Mouse (Mus musculus) left cerebral cortex, postnatal 4 days (tissue): ENCODE data around the gene Toe1. TPM values are rescaled to one million over a fixed set of nuclear protein-coding genes. Genes with fewer than 3 reads are reported as not detected.
"Not testable (repeated sequence)": the region's sequence is repeated elsewhere in the genome, so short reads cannot be mapped to it uniquely, and the experiment has no call there.

ENCODE experiments used
- DNase-seq: peaks from one replicate; pipeline ENCODE4 v3.0.0-alpha.2; 2022
- intact Hi-C: fragments of 180-260 bp; cut with DNase I; formaldehyde crosslinking; loops from one replicate; pipeline ENCODE4 v1.15.1; 2025
- total RNA-seq, 2 experiments: library from RNA; stranded (reverse); gene quantifications; 2 replicates each; pipeline ENCODE4 v1.2.3; 2021

Gene Toe1
- 10 to 100 TPM; 18.1 to 18.9 TPM for total RNA-seq

DNA sequence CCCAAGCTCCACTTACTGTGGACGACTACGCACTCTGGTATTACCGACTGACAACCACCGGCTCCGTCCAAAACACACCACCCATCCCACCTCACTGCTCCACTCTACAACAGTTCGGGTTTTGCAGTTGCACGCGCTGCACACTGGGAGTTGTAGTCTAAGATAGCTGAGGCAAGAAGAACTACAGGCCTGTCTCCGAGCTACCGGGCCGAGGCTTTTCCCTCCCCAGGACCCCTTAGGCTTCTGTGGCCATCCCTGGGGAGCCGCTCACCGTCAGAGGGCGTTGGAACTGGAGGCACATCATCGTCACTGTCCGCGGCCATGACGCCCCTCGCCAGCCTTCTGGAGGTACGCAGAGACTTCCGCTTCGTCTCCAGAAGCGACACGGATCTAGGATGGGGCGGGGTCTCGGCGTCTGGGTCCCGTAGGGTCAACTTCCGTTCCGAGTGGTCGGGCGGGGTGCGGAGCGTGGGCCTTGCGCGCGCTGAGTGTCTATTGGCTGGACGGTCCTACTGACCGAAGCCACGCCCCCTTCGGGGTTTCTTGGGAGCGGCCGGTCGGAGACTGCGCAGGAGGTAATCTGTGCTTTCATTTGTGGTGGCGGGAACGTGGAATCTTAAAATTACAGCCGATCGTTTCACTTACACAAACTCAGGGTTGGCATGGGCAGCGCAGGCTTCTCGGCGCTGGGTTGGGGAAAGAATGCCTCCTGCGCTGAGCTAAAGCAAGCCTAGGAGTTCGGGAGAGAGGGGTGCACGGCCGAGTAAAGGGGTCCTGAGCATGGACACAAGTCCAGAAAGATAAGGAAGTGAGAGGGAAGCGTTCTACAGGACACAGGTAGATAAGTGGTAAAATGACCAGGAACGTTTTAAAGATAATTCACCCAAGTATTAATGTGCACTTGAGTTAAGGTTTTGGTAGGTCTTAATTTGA, at the start of gene Toe1, which contains the start of gene Mutyh:
TSS of gene Toe1 (minus strand) at position 444 of the 933 bp plus-strand sequence.
TSS of gene Mutyh (plus strand) at position 527 of the 933 bp plus-strand sequence.
- intact Hi-C loops: no loop called here
- DNase-seq: peak; percentile 98

DNA sequence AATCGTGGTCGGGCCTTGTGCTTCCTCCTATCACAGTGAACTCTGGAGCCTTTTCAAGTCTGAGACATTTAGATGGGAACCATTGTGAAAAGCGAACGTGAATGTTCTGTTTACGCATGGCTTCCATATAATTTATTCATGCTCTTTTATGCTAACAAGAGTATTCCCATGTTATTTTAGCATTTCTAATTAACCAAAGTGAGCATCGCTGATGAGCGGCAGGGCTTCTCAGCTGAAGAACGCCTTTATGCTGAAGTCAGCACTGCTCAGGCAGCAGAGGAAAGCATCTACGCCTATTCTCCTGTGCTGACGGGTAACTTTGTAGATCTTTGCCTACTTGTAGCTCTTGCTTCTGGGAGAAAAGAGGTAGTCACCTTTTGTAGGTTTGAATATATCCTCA, 49.8 kb upstream of the Toe1 start:
- intact Hi-C loops: no loop called here
- DNase-seq: no peak

DNA sequence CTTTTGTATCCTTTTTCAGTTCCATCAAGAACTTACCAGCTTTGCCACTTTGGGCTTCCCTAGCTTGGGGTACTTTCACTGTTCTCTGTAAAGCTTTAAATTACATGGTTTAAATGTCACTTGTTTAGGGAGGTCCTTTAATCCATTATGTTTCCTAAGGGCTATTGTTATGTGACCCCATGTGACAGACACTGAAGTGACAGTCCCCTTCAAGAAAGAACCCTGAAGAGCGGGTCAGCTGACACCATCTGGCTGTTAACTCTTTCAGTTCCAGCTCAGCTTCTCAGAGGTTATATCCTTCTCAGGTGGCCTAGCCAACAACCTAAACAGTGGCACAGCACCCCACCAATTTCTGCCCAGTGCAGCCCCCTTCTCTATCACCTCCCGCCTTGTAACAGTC, 46.8 kb upstream of the Toe1 start:
- DNase-seq: no peak
- intact Hi-C loops: no loop called here

DNA sequence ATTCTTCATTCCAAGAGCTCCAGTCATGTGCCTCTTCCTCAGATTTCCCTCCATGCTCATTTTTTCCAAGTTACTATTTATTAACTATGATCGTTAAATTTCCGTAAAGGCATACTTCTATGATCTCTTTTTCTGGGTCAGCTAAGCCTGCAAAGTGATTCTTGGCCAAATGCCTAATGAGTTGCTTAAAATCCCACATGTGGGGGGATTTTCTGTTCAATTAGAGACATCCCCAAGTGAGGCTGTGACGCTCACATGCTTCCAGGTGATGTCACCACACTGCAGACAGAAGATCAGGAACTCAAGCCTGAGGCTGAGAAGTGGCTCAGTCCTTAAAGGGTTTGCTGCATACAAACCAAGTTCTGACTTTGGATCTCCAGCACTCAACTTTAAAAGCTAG, 42.5 kb upstream of the Toe1 start:
- intact Hi-C loops: no loop called here
- no peak for DNase-seq

DNA sequence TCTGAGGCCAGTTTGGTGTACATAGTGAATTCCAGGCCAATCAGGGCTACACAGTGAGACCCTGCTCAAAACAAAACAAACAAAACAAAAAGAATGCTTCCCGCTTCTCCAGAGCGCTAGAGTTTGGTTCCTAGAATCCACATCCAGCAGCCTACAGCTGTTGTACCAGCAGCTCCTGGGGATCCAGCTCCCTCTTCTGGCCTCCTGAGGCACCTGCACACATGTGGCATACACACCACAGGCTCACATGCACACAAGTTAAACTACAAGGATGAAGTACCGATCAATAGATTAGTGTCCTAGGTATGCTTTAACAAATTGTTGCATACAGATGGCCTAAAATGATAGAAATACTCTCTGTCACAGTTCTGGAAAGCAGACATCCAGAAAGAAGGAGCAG, 36.9 kb upstream of the Toe1 start:
- no peak for DNase-seq
- intact Hi-C loops: no loop called here

DNA sequence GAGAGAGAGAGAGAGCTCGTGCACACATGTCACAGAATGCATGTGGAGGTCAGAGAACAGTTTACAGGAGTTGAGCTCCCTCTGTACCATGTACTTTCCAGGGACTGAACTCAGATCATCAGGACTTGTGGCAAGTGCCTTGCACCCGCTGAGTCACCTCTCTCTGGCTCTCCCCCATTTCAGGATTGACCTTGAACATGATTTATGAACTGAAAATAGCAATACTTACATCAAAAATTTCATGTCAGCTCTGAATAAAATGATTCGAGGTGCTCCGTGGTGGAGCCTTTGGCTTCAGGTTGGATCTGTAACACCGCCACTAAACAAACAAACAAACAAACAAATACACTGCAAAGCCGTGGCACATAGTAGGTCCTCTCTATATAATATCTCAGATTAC, 33.4 kb upstream of the Toe1 start:
- intact Hi-C loops: no loop called here
- no peak for DNase-seq

DNA sequence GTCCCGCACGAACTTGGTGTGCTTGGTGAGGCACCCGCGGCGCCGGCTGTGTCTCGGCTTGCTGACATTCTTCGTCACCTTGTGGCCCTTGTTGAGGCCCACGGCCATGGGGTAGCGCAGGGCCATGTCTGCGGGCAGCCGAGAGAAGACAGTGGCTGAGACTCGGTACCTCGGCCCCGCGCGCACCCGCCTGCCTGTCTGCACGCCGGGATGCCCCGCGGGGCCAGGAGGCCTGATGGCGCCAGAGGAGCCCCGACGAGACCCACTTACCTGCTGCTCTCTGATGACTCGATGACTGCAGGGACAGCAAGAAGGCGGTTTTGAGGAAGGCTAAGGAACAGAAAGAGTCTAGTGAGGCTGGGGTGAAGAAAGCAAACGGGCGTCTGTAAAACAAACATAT, 32.7 kb upstream of the Toe1 start:
- DNase-seq, intact Hi-C loops: not testable (repeated sequence)

DNA sequence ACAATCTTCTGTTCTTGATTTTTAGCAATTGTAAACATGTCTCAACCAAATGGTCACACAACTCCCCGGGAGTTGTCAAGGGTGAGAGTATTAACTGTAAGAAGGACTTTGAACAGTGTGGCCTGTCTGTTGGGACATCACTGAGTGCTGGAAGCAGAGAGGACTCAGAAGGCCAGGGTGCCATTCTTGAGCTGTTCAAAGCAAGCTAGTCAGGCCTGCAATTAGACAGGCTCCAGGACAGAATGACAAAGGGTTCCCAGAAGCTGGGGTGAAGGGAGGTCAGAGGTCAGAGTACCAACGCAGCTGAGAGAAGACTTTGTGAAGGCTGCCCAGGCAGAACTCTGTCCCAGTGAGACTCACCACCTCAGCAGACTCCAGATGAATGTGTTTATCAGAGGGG, 31.6 kb upstream of the Toe1 start:
- intact Hi-C loops: no loop called here
- DNase-seq: no peak

DNA sequence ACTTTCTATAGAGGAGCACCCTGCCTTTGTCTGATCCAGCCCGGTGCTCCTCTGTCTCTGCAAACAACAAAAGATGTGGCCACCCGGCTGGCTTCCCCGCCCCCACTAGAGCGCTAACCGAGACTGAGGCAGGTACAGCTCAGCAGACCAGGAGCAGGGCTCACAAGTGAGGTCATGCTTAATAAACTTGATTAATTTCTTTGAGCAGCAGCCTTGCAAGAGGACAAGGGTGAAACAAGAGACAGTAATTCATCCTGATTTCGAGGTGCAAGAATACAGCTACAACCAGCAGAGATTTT, 22.6 kb upstream of the Toe1 start:
- DNase-seq: no peak
- intact Hi-C loops: no loop called here

DNA sequence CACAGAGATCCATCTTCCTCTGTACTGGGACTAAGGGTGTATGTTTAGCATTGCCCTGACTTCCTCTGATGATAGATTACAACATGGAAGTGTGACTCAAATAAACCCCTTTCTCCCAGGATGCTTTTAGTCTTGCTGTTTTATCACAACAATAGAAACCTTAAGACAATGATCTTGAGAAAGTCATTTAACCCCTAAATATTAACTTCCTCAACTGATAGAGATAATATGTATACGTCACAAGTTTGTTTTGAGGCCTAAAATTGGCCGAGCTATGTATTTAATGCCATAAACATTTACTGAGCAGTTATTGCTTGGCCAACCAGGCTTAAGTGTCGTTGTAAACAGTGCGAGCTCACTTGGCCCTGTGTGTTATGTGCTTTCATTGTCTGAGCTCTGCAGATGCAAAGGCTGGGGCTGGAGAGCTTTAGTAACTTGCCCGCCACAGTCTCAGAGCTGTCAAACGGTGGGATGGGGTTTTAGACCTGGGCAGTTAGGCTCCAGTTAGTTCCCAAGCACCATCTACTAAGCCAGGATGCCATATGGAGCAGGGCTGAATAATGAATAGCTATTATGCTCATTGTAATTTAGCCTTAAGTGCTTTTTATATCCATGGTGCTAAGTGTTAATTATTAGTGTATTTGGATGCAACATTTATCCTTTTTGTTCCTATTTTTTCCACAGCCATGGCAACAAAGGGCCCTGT, 22.1 kb upstream of the Toe1 start:
- intact Hi-C loops: loop anchor here (2.0 kb wide), 1 partner anchor 157 kb away; no protein-coding TSS in a partner anchor
- DNase-seq: no peak

DNA sequence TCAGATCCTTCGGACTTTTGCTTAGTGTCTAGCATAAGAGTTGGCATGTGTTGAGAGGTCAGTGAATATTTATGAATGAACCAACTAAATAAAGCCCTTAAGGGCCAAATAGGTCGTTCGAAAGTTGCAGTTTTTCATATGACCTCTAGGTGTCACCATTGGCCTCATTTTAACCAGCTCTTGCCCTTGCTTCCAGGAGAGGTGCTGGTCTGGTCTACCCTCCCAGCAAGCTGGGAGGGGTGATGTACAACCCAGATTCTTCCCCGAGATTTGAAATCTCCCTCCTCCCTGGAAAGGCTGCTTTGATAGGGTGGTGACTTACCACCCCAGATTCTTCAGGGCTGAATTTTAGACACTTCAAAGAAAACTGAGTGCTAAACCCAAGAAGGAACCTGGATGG, 20.4 kb upstream of the Toe1 start:
- DNase-seq: no peak
- intact Hi-C loops: loop anchor here (2.0 kb wide), 1 partner anchor 159 kb away; no protein-coding TSS in a partner anchor

DNA sequence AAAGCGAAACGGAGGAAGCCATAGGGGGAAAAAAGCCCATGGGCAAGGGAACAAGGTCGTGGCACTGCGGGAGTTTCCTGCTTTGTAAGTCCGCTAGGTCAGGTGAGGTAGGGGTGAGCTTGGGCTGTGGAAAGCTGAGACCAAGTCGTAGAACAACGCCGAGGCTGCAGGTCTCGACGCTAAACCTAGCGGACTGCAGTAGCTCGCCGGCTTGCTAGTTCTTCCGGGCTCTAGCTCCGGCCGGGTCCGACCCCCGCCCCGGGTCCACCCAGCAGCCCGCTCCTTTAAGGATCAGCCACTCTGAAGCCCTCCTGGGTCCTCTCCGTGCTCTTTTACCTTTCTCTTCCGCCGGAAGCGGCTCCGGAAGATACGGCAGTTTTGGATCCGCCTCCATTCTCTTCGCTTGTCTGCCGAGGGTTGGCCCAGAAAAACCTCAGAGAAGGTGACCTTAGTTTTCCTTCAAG, 17.1 kb upstream of the Toe1 start:
- DNase-seq: peak; percentile 59
- intact Hi-C loops: no loop called here

DNA sequence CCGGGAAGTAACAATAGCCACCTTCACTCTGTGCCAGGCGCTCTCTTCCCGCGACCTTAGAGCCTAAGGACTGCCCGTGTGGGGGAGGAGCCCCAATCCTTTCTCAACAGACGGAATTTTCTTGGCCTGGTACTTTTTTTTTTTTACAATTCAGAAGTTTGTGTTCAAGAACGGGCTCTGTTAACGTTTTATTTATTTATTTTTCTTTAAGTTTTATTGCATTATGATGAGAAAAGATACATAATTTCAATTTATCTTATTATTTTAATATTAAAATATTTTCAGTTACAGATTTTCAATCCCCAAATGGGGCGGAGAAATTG, 14.2 kb upstream of the Toe1 start, which contains the start of gene Hpdl:
TSS of gene Hpdl (minus strand) at position 14 of the 323 bp plus-strand sequence.
- intact Hi-C loops: no loop called here
- DNase-seq: no peak

DNA sequence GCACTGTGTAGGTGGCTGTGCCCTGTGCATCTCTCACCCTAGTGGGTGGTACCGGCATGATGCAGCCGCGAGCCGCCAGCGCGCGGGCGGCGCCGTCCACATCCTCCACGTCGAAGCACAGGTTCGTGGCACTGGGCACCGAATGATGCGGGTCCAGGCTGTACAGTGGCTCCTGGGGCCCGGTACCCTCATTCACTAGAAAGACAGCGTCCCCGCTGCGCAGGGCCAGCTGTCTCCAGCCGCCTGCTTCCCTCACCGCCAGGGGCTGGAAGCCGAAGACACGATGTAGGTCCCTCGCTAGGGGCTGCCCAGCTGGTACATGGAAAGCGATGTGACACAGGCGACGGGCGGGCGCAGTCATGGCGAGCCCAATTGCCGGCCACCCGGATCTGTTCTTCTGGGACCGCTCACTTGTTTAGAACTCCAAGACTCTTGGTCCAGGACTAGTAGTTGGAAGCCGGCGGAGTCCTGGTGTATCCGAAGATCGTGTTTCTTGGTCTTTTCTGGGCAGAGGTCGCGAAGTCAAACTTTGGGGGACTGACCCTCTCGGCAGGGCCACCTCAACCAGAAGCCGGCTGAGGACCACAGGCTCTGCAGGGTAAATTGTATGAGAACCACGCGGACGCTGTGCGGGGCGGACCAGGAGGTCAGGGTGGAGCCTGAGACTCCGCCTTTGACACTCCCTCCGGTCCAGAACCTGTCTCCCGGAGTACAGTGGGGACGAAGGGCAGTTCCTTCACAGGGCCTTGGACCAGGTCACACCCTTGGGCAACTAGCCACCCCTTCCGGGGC, 13.7 kb upstream of the Toe1 start:
- intact Hi-C loops: no loop called here

DNA sequence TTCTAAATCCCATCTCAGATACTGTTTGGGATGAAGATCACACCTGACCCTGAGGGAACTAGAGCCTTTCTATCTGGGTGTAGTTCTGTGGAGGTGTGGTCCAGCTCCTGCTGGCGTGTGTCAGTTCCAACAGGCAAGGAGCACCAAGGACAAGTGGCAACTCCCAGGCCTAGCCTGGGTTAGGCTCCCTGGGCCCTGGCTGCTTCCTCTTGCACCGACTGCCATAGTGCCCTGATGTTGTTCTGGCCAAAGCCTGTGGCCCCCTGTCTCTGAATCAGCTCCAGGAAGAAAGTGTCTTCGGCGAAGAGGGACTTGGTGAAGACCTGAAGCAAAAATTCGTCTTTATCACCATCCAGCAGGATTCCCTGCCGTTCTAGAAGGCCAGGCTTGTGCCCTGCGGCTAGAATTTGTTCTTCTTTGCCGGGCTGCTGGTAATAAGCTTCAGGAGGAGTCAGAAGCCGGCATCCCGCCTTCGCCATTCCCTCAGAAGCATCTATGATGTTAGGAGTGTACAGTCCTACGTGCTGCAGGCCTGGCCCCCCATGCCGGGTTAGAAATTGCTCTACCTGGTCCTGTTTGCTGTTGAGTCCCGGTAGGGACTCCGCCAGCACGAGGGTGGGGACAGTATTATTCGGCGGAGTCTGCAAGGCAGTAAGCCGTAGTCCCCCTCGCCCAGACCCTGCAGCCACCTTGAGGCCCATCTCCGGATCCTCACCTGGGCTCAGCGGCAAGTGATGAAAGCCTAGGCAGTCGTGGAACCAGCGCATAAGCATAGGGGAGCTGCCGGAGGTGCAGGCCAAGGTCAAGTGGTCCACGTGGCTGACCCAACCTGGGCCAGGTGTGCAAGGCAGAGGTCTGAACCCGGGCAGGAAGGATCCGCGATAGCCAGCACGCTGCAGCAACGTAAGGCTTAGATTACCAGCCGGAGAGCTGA, 12.8 kb upstream of the Toe1 start:
- no peak for DNase-seq
- intact Hi-C loops: no loop called here

More for the DNA sequence above, 13.7 kb upstream of the Toe1 start:
- DNase-seq: peak; percentile 59

DNA sequence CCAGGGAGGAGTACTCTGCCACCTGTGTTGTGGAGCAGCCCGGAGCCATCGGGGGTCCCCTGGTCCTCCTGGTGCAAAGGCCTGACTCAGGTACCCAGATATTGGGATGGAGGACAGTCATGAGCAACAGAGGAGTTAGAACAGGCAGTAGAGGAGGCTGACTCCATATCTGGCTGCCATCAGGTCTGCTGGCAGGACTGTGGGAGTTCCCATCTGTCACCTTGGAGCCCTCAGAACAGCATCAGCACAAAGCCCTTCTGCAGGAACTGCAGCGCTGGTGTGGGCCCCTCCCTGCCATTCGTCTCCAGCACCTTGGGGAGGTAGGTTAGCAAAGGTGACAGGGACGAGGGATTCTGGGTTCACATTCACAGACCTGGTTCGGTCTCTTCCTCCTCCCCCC, 10.0 kb upstream of the Toe1 start:
- DNase-seq: peak; percentile 43
- intact Hi-C loops: no loop called here

DNA sequence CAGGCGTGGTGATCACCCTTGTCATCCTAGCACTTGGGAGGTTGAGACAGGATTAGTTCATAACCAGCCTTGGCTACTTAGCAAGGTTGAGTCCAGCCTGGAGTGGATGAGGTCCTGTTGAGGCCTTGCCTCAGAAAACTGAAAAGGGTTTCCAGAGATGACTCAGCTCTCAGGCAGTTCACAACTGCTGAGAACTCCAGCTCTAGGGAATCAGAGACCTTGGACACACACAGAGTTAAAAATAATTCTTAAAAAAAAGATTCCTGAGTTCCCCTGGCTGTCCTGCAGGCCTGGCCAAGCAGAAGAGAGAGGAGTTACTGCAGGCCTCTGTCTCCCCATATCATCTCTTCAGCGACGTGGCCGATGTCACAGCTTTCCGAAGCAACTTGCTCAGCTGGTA, 7.8 kb upstream of the Toe1 start:
- no peak for DNase-seq
- intact Hi-C loops: no loop called here

DNA sequence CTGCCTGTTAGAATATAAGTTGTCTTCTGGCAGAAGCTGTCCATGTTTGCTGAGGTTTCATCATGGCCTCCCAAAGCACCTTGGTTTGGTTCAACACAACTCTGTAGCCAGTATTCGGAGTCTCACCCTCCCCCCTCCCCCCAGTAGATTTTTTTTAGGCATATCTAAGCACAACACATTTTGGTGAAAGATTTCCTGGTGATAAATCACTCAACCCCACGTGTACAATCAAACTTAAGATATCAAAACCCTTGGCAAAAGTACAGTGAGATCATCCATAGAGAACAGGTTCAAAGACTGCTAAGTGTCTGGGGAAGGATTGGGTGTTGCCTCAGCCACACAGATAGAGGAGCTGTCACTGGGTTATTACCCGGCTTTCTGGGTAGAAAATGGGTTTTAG, 3.6 kb upstream of the Toe1 start:
- intact Hi-C loops: no loop called here
- no peak for DNase-seq

DNA sequence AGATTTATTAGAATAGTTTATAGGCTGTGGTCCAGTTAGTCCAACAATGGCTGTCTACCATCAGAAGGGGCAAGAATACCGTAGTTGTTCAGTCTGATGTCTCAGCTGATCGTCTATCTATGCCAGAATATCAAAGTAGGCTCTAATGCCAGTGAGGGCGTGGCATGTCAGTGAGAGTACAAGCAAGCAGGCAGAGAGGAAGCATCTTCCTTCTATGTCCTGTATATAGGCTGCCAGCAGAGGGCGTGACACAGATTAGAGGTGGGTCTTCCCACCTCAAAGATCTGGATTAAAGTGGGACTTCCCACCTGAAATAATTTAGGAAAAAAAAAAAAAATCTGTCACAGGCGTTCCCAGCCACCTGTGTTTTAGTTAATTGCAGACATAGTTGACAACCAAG, 7.5 kb downstream of the Toe1 start:
- intact Hi-C loops: no loop called here
- DNase-seq: no peak

DNA sequence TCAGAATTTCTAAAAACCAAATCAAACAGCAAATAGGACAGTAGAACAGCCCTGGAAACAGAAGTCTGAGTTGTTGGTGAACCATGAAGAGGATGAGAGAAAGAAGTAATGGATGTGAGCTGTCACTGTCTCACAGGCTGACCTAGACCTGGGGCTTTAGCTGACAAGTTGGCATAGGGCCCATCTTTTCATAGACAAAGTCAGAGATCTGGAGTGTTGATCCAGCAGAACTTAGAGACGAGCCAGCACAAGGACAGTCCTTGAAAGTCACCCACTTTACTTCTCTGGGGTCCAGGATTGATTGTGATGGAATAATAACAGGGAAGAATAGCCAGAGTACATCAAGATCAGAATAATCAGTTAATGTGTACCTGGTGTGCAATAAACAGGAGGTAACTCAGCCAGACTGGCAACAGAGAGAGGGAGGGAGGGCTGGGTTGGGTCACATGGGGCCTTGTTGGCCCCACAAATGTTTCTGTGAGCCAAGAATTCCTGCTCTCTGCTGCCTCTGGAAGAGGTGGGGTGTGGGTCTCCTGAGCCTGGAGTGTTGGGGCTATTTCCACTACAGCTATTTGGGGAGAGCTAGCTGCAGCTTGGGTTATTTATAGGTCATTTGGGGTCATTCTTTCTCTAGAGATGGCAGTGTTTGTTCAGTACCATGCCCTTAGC, 10.9 kb downstream of the Toe1 start:
- no peak for DNase-seq
- intact Hi-C loops: no loop called here
